Mouse (Mus musculus) stomach, adult 2 months (tissue): ENCODE data around the gene Gm10401. TPM values are rescaled to one million over a fixed set of nuclear protein-coding genes. Genes with fewer than 3 reads are reported as not detected.

Experiments used
- polyA plus RNA-seq: library from polyadenylated mRNA; depleted of rRNA; stranded (reverse); fragments of >200 nt; gene quantifications from 2 replicates; pipeline ENCODE4 v1.2.3, GENCODE M21; 2012; rRNA removed

Gm10401 gene
- polyA plus RNA-seq: not detected in 2 replicates

DNA sequence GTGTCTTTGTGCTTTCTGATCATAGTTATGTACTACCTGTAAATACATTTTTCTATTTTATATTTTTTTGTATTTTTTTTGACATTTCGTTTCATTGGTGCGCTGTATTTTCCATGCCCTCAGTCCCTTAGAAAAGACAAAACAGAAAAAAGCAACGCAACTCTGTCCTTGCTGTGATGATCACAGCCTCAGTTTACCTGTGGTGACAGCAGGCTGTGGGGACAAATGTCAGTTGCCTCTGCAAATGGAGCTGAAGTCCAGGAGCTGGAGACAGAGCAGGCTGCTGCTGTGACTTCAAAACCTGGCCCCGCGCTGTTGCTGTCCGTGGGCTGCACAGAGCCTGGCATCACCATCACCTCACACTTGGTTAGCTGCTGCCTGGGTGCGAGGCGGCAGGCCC, at the start of gene Gm10401:
Gm10401 (minus strand) TSS at position 101 of the 400 bp plus-strand sequence.

GRCm38 (mm10) chr5:115134234-115135165, 36.4 kb upstream of the Gm10401 start, which contains the start of gene Unc119b:
Unc119b (minus strand) TSS chr5:115134975.

DNA sequence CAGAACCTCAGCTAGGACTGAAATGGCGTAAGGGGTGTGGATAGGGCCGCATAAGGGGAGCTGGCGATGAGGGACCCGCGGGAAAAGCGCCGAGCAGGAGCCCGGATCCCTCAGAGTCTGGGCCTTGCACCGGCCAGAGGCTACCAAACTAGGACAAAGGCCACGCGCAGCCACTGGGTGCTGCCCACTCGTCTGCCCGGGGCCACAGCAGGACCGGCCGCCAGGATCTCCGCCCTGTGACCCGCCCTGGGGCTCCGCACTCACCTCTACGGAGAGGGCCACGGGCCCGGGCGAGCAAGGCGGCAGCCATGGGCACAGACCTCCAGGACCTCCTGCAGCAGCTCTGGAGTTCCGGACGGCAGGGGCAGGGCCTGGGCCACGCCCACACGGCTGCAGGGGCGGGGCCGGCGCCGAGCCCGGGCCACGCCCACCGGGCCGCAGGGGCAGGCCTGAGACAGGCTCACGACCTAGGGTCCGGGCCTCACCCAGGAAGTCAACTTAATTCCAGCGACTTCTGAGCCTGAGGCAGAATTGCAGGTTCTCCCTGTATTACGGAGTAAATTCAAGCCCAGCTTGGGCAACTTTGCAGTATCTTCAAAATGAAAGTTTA, 21.0 kb upstream of the Gm10401 start, which contains the start of gene Acads:
Acads (minus strand) TSS at position 386 of the 610 bp plus-strand sequence.

Other genes starting within 250 kb of the Gm10401 start
- gene 4930519G04Rik, start 244.6 kb downstream of the Gm10401 start, polyA plus RNA-seq: not detected in 2 replicates
- gene Gm9936, start 239.6 kb downstream of the Gm10401 start, polyA plus RNA-seq: not detected in 2 replicates
- 2.3 and 3.3 TPM in 2 replicates for gene Oasl2, start 201.4 kb downstream of the Gm10401 start, polyA plus RNA-seq
- 63.9 and 113 TPM in 2 replicates for gene Oasl1, start 175.1 kb downstream of the Gm10401 start, polyA plus RNA-seq
- 10.2 and 13.8 TPM in 2 replicates for gene 2210016L21Rik, start 156.1 kb downstream of the Gm10401 start, polyA plus RNA-seq
- 6.2 and 7.3 TPM in 2 replicates for gene Hnf1a, start 127.2 kb downstream of the Gm10401 start, polyA plus RNA-seq
- 44.3 and 46.2 TPM in 2 replicates for gene Sppl3, start 87.2 kb downstream of the Gm10401 start, polyA plus RNA-seq
- 62.0 and 69.5 TPM in 2 replicates for gene Acads, start 21.1 kb upstream of the Gm10401 start, polyA plus RNA-seq
- 14.9 and 15.3 TPM in 2 replicates for gene Unc119b, start 36.7 kb upstream of the Gm10401 start, polyA plus RNA-seq
- 32.7 and 34.7 TPM in 2 replicates for gene Mlec, start 59.9 kb upstream of the Gm10401 start, polyA plus RNA-seq
- 0.51 and 0.57 TPM in 2 replicates for gene Cabp1, start 96.1 kb upstream of the Gm10401 start, polyA plus RNA-seq
- 40.6 and 139 TPM in 2 replicates for gene Pop5, start 137.5 kb upstream of the Gm10401 start, polyA plus RNA-seq
- gene Rnf10, start 174.6 kb upstream of the Gm10401 start, polyA plus RNA-seq: 73.9 and 104 TPM in 2 replicates
- gene Coq5, start 181.4 kb upstream of the Gm10401 start, polyA plus RNA-seq: 4.9 and 5.8 TPM in 2 replicates
- gene Dynll1, start 202.7 kb upstream of the Gm10401 start, polyA plus RNA-seq: 51.1 and 79.2 TPM in 2 replicates
- gene Srsf9, start 228.9 kb upstream of the Gm10401 start, polyA plus RNA-seq: 10.4 and 21.9 TPM in 2 replicates
- gene Gatc, start 242.9 kb upstream of the Gm10401 start, polyA plus RNA-seq: 3.6 and 4.2 TPM in 2 replicates
- gene Triap1, start 242.9 kb upstream of the Gm10401 start, polyA plus RNA-seq: 4.2 and 4.3 TPM in 2 replicates